Mouse (Mus musculus) limb, embryonic 12.5 days (tissue): Measurements from ENCODE around the gene 1700001C19Rik. TPM values are rescaled to one million over a fixed set of nuclear protein-coding genes. Genes with fewer than 3 reads are reported as not detected.

ENCODE experiments used
- ATAC-seq: fragments of 200-750 bp; cut with Nextera tagmentation; 2 replicates; pipeline ENCODE4 v1.8.0; 2017; ENCODE audit warnings: low read depth, moderate TSS enrichment; ENCODE audit not compliant: insufficient number of reproducible peaks, insufficient read depth, low FRiP score, low TSS enrichment
- H3K27ac ChIP-seq: fragments of 300-500 bp; sonication (generic); 2 replicates; pipeline ENCODE4 v1.5.1; 2016; ENCODE audit warnings: mild to moderate bottlenecking, moderate library complexity
- H3K27me3 ChIP-seq: fragments of 300-500 bp; sonication (generic); 2 replicates; pipeline ENCODE4 v1.6.1; 2016; ENCODE audit warnings: mild to moderate bottlenecking, moderate library complexity
- H3K36me3 ChIP-seq: fragments of 300-500 bp; sonication (generic); 2 replicates; pipeline ENCODE4 v1.6.1; 2016; ENCODE audit warnings: mild to moderate bottlenecking, moderate library complexity
- H3K4me1 ChIP-seq: fragments of 300-500 bp; sonication (generic); replicated peaks from 2 replicates; pipeline ENCODE4 v1.6.1; 2016
- H3K4me2 ChIP-seq: fragments of 300-500 bp; sonication (generic); 2 replicates; pipeline ENCODE4 v1.6.1; 2016; ENCODE audit warnings: mild to moderate bottlenecking, moderate library complexity
- H3K4me3 ChIP-seq: fragments of 300-500 bp; sonication (generic); replicated peaks from 2 replicates; pipeline ENCODE4 v1.5.1; 2016; ENCODE audit warnings: mild to moderate bottlenecking
- H3K9ac ChIP-seq: fragments of 300-500 bp; sonication (generic); replicated peaks from 2 replicates; pipeline ENCODE4 v1.6.1; 2016; ENCODE audit warnings: mild to moderate bottlenecking, moderate library complexity
- H3K9me3 ChIP-seq: fragments of 300-500 bp; sonication (generic); 2 replicates; pipeline ENCODE4 v1.6.1; 2016; ENCODE audit warnings: mild to moderate bottlenecking, moderate library complexity
- WGBS: fragments of 180-500 bp; shearing (Covaris S2); methylation state at CpG from one replicate; pipeline ENCODE4 v1.1.7; 2016; 5-methylcytosine and 5-hydroxymethylcytosine counted together
- polyA plus RNA-seq: library from polyadenylated mRNA; unstranded; fragments of >200 nt; fragmentation: Nextera tagmentation; extraction: Ambion mirVana; gene quantifications from 2 replicates; pipeline ENCODE4 v1.2.1, GENCODE M21; 2016

The 1700001C19Rik gene
- polyA plus RNA-seq, 1 experiment from 2014 or later = 0.20 TPM

- Histone ChIP-seq H3K9ac (no peak overlapping the region), H3K4me2 (no peak overlapping the region), H3K4me1 (peaks cover 12% of the 10 kb centered on the region), H3K9me3 (no peaks in the 10 kb centered on the region), H3K4me3 (no peak overlapping the region), H3K27me3 (peaks cover 32% of the 10 kb centered on the region), H3K36me3 (no peaks in the 10 kb centered on the region), H3K27ac (no peak overlapping the region)
- ATAC-seq = no peak
- WGBS = 79% methylated on average over 3 of the region's 3 CpGs
These were observed 24.5 kb upstream of the 1700001C19Rik start for GRCm38 (mm10) chr17:47461688-47462087.

GRCm38 (mm10) chr17:47459341-47459919 lies 22.3 kb upstream of the 1700001C19Rik start:
- H3K9me3 ChIP-seq = no peaks in the 10 kb centered on the region
- no peak for ATAC-seq
- H3K4me3 ChIP-seq = no peak overlapping the region
- 75% methylated on average over 3 of the region's 3 CpGs for WGBS
- H3K4me1 ChIP-seq = no peaks in the 10 kb centered on the region
- H3K27me3 ChIP-seq = 0 out of 2 replicates have a peak, but pooled peaks cover 9% of the 10 kb centered on the region
- no peaks in the 10 kb centered on the region for H3K36me3 ChIP-seq
- H3K4me2 ChIP-seq = no peak overlapping the region
- no peak overlapping the region for H3K9ac ChIP-seq
- H3K27ac ChIP-seq = no peak overlapping the region

- Histone ChIP-seq H3K4me2 (no peak overlapping the region), H3K27me3 (0 out of 2 replicates have a peak, but pooled peaks cover 4% of the 10 kb centered on the region), H3K9ac (no peak overlapping the region), H3K4me1 (no peaks in the 10 kb centered on the region), H3K27ac (no peak overlapping the region), H3K36me3 (no peaks in the 10 kb centered on the region), H3K4me3 (no peak overlapping the region), H3K9me3 (no peaks in the 10 kb centered on the region)
- ATAC-seq = no peak
- 93% methylated on average over 2 of the region's 2 CpGs for WGBS
These were observed 21.8 kb upstream of the 1700001C19Rik start for GRCm38 (mm10) chr17:47458936-47459335.

GRCm38 (mm10) chr17:47458310-47458709 lies 21.1 kb upstream of the 1700001C19Rik start:
- H3K9ac ChIP-seq = no peak overlapping the region
- 82% methylated on average over 13 of the region's 13 CpGs for WGBS
- H3K4me2 ChIP-seq = no peak overlapping the region
- no peaks in the 10 kb centered on the region for H3K4me1 ChIP-seq
- ATAC-seq = no peak
- no peak overlapping the region for H3K27ac ChIP-seq
- no peak overlapping the region for H3K4me3 ChIP-seq
- 0 out of 2 replicates have a peak, but pooled peaks cover 4% of the 10 kb centered on the region for H3K27me3 ChIP-seq
- no peaks in the 10 kb centered on the region for H3K9me3 ChIP-seq
- H3K36me3 ChIP-seq = no peaks in the 10 kb centered on the region

GRCm38 (mm10) chr17:47454675-47455074 lies 17.5 kb upstream of the 1700001C19Rik start:
- 63% methylated on average over 8 of the region's 8 CpGs for WGBS
- Histone ChIP-seq H3K4me1 (peaks cover 15% of the 10 kb centered on the region), H3K4me3 (no peak overlapping the region), H3K9ac (no peak overlapping the region), H3K27me3 (no peaks in the 10 kb centered on the region), H3K9me3 (no peaks in the 10 kb centered on the region), H3K36me3 (no peaks in the 10 kb centered on the region), H3K4me2 (no peak overlapping the region), H3K27ac (no peak overlapping the region)
- ATAC-seq = no peak

- Histone ChIP-seq H3K4me3 (no peak overlapping the region), H3K4me1 (peaks cover 31% of the 10 kb centered on the region), H3K27me3 (no peaks in the 10 kb centered on the region), H3K9me3 (no peaks in the 10 kb centered on the region), H3K9ac (no peak overlapping the region), H3K36me3 (no peaks in the 10 kb centered on the region), H3K27ac (no peak overlapping the region), H3K4me2 (no peak overlapping the region)
- no peak for ATAC-seq
- WGBS = 38% methylated on average over 7 of the region's 7 CpGs
These were observed 15.7 kb upstream of the 1700001C19Rik start for GRCm38 (mm10) chr17:47452886-47453285.

- 74% methylated on average over 12 of the region's 12 CpGs for WGBS
- H3K9ac ChIP-seq = no peak overlapping the region
These were observed 13.8 kb upstream of the 1700001C19Rik start for GRCm38 (mm10) chr17:47450880-47451565.

GRCm38 (mm10) chr17:47450239-47450638 lies 13.1 kb upstream of the 1700001C19Rik start:
- H3K4me1 ChIP-seq = peaks cover 31% of the 10 kb centered on the region
- H3K9ac ChIP-seq = no peak overlapping the region
- H3K4me3 ChIP-seq = no peak overlapping the region
- WGBS = 30% methylated on average over 7 of the region's 7 CpGs
- no peaks in the 10 kb centered on the region for H3K27me3 ChIP-seq
- no peak overlapping the region for H3K4me2 ChIP-seq
- no peaks in the 10 kb centered on the region for H3K9me3 ChIP-seq
- no peaks in the 10 kb centered on the region for H3K36me3 ChIP-seq
- H3K27ac ChIP-seq = no peak overlapping the region
- no peak for ATAC-seq

More at GRCm38 (mm10) chr17:47450880-47451565, 13.8 kb upstream of the 1700001C19Rik start:
- Histone ChIP-seq H3K27me3 (no peaks in the 10 kb centered on the region), H3K4me1 (peaks cover 31% of the 10 kb centered on the region), H3K9me3 (no peaks in the 10 kb centered on the region), H3K36me3 (no peaks in the 10 kb centered on the region), H3K4me3 (no peak overlapping the region), H3K27ac (no peak overlapping the region), H3K4me2 (no peak overlapping the region)
- ATAC-seq = no peak

- Histone ChIP-seq H3K9ac (no peak overlapping the region), H3K27me3 (no peaks in the 10 kb centered on the region), H3K4me1 (peaks cover 31% of the 10 kb centered on the region), H3K9me3 (no peaks in the 10 kb centered on the region), H3K27ac (0 out of 2 replicates have a peak overlapping the region, but pooled peaks have one; percentile 12), H3K4me2 (no peak overlapping the region), H3K4me3 (no peak overlapping the region), H3K36me3 (no peaks in the 10 kb centered on the region)
- ATAC-seq = no peak
- WGBS = 54% methylated on average over 5 of the region's 5 CpGs
These were observed 12.3 kb upstream of the 1700001C19Rik start for GRCm38 (mm10) chr17:47449432-47449831.

- H3K4me3 ChIP-seq = no peak overlapping the region
- H3K4me1 ChIP-seq = peaks cover 31% of the 10 kb centered on the region
- 0 out of 2 replicates have a peak overlapping the region, but pooled peaks have one; percentile 12 for H3K27ac ChIP-seq
- no peak for ATAC-seq
- no peaks in the 10 kb centered on the region for H3K27me3 ChIP-seq
- 34% methylated on average over 8 of the region's 8 CpGs for WGBS
- no peaks in the 10 kb centered on the region for H3K9me3 ChIP-seq
- no peak overlapping the region for H3K9ac ChIP-seq
- H3K36me3 ChIP-seq = no peaks in the 10 kb centered on the region
- H3K4me2 ChIP-seq = no peak overlapping the region
These were observed 11.6 kb upstream of the 1700001C19Rik start for GRCm38 (mm10) chr17:47448523-47449372.

GRCm38 (mm10) chr17:47446561-47446960 lies 9.4 kb upstream of the 1700001C19Rik start:
- Histone ChIP-seq H3K4me1 (peaks cover 28% of the 10 kb centered on the region), H3K9ac (no peak overlapping the region), H3K27me3 (0 out of 2 replicates have a peak, but pooled peaks cover 2% of the 10 kb centered on the region), H3K27ac (no peak overlapping the region), H3K9me3 (no peaks in the 10 kb centered on the region), H3K4me3 (no peak overlapping the region), H3K4me2 (no peak overlapping the region), H3K36me3 (no peaks in the 10 kb centered on the region)
- ATAC-seq = no peak
- WGBS = 87% methylated on average over 11 of the region's 11 CpGs
